8 mouse cellular contexts compared by ENCODE assay signal in the genomic region with DNA sequence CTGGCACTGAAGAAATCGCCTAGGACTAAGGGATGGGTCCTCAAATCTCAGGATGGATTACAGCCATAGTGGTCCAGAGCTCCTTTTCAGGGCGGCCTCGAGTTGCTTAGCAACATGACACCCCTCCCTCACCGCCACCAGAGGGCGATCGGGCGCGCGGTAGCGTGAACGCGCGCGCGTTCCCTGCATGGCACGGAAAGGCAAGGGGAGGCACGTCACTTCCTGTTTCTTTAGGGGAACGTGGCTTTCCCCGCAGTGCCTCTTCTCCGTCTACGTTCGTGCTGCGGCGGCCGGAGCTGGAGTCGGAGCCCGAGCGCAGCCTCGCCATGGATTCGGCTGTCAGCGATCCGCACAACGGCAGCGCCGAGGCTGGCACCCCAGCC. TPM values are rescaled to one million over a fixed set of nuclear protein-coding genes. Genes with fewer than 3 reads are reported as not detected.
DNase-seq lines count a peak whose midpoint lies in the region; ATAC-seq and TF ChIP-seq lines count a peak whose summit lies in the region.

A gene (plus strand): TSS at position 206 of the 383 bp plus-strand sequence.

- peak within 1 kb of the TSS; percentile 87 for H3K4me2 ChIP-seq in embryonic facial prominence, embryonic 13.5 days
- peak within 1 kb of the TSS; percentile 67 for H3K4me2 ChIP-seq in limb, embryonic 14.5 days (replicated peaks; ENCODE audit: low read depth, low read length, severe bottlenecking)
- peak within 1 kb of the TSS; percentile 95 for H3K4me2 ChIP-seq in midbrain, postnatal 0 days (ENCODE audit: low read depth, low read length, poor library complexity, severe bottlenecking)

- peak within 1 kb of the TSS; percentile 98 for H3K4me3 ChIP-seq in embryonic facial prominence, embryonic 13.5 days
- peak within 1 kb of the TSS; percentile 95 for H3K4me3 ChIP-seq in limb, embryonic 14.5 days (replicated peaks; ENCODE audit: low read length)
- H3K4me3 ChIP-seq in midbrain, postnatal 0 days (ENCODE audit: low read depth, low read length): peak within 1 kb of the TSS; percentile 73

- peak; percentile 97 for DNase-seq in 3134 (ENCODE audit: extremely low read depth, insufficient read length, low spot score)
- peak; percentile 93 for DNase-seq in adrenal gland, postnatal 36 days
- DNase-seq in heart, adult 8-10 months (ENCODE audit: low spot score): peak; percentile 90
- DNase-seq in kidney, adult 9 months: peak; percentile 92
- peak; percentile 93 for DNase-seq in limb, embryonic 14.5 days (ENCODE audit: low spot score)
- DNase-seq in midbrain, postnatal 0 days (ENCODE audit: low spot score): peak; percentile 97
- DNase-seq in spleen, postnatal 14 days (ENCODE audit: low spot score in 2 of 2): peak; percentile 71 to 85

- peak; percentile 99 for TF ChIP-seq CTCF in midbrain, postnatal 0 days (IDR thresholded peaks at IDR 0.05)

- H3K9ac ChIP-seq in embryonic facial prominence, embryonic 13.5 days: peak within 1 kb of the TSS; percentile 97
- H3K9ac ChIP-seq in limb, embryonic 14.5 days (ENCODE audit: low read depth, low read length, severe bottlenecking): peak within 1 kb of the TSS; percentile 98
- peak within 1 kb of the TSS; percentile 97 for H3K9ac ChIP-seq in midbrain, postnatal 0 days (replicated peaks; ENCODE audit: low read length, poor library complexity, severe bottlenecking)

- ATAC-seq in embryonic facial prominence, embryonic 13.5 days (ENCODE audit: insufficient number of reproducible peaks, insufficient read depth, low FRiP score, low TSS enrichment, low read depth): peak; percentile 77; the same call in 1 of the 2 replicates
- peak; percentile 80 for ATAC-seq in limb, embryonic 14.5 days (ENCODE audit: low FRiP score, low read depth)
- ATAC-seq in midbrain, postnatal 0 days (ENCODE audit: low FRiP score): peak; percentile 85

- H3K27me3 ChIP-seq in embryonic facial prominence, embryonic 13.5 days: no peaks in the 10 kb centered on the region
- no peaks in the 10 kb centered on the region for H3K27me3 ChIP-seq in limb, embryonic 14.5 days (ENCODE audit: control insufficient read depth, insufficient read depth, low read length)
- H3K27me3 ChIP-seq in midbrain, postnatal 0 days (ENCODE audit: insufficient read depth, low read length): no peaks in the 10 kb centered on the region

- H3K27ac ChIP-seq in embryonic facial prominence, embryonic 13.5 days: peak within 1 kb of the TSS; percentile 99
- peak within 1 kb of the TSS; percentile 98 for H3K27ac ChIP-seq in limb, embryonic 14.5 days (replicated peaks; ENCODE audit: low read depth, low read length)
- H3K27ac ChIP-seq in midbrain, postnatal 0 days (ENCODE audit: low read depth, low read length): peak within 1 kb of the TSS; percentile 98

- H3K9me3 ChIP-seq in embryonic facial prominence, embryonic 13.5 days: no peaks in the 10 kb centered on the region
- no peaks in the 10 kb centered on the region for H3K9me3 ChIP-seq in limb, embryonic 14.5 days (ENCODE audit: control insufficient read depth, low read length)
- H3K9me3 ChIP-seq in midbrain, postnatal 0 days (ENCODE audit: low read length): no peaks in the 10 kb centered on the region

- 0% methylated on average over 34 of the region's 35 CpGs for WGBS in embryonic facial prominence, embryonic 13.5 days
- under 1% methylated on average over 20 of the region's 35 CpGs for WGBS in limb, embryonic 14.5 days
- 0% methylated on average over 31 of the region's 35 CpGs for WGBS in midbrain, postnatal 0 days

- H3K36me3 ChIP-seq in embryonic facial prominence, embryonic 13.5 days: peaks cover 18% of the 10 kb centered on the region
- peaks cover 19% of the 10 kb centered on the region for H3K36me3 ChIP-seq in limb, embryonic 14.5 days (ENCODE audit: control insufficient read depth, insufficient read depth, low read length)
- 0 out of 2 replicates have a peak, but pooled peaks cover 6% of the 10 kb centered on the region for H3K36me3 ChIP-seq in midbrain, postnatal 0 days (ENCODE audit: insufficient read depth, low read length)

- peak; percentile 89; the same call in 1 of the 2 replicates for TF ChIP-seq POLR2A in limb, embryonic 14.5 days (IDR thresholded peaks at IDR 0.05; ENCODE audit: borderline replicate concordance, extremely low read depth, insufficient read depth, insufficient read length)

- peaks cover 35% of the 10 kb centered on the region for H3K4me1 ChIP-seq in embryonic facial prominence, embryonic 13.5 days
- peaks cover 27% of the 10 kb centered on the region for H3K4me1 ChIP-seq in limb, embryonic 14.5 days (ENCODE audit: control insufficient read depth, insufficient read depth, low read length)
- peaks cover 15% of the 10 kb centered on the region for H3K4me1 ChIP-seq in midbrain, postnatal 0 days (ENCODE audit: insufficient read depth, low read length)

RNA-seq across cellular contexts. Expression of the gene that starts here (rescaled TPM):
- 100 to 1,000 TPM; 169 to 173 TPM for total RNA-seq in adrenal gland, postnatal 36 days (2021)
- 123 and 125 TPM in 2 replicates for polyA plus RNA-seq in embryonic facial prominence, embryonic 13.5 days (2015; fragmentation: Nextera tagmentation; extraction: Ambion mirVana)
- 10 to 100 TPM; 34.4 to 36.3 (median 35.1) TPM for total RNA-seq in heart, adult 8-10 months (2022)
- 148 and 194 TPM in 2 replicates for polyA plus RNA-seq in limb, embryonic 14.5 days (2012; rRNA removed)
- polyA plus RNA-seq in limb, embryonic 14.5 days (2014; fragmentation: Nextera tagmentation; extraction: Ambion mirVana): 151 and 153 TPM in 2 replicates
- 166 and 173 TPM in 2 replicates for total RNA-seq in midbrain, postnatal 0 days (2014; rRNA removed)
- 175 and 182 TPM in 2 replicates for polyA plus RNA-seq in midbrain, postnatal 0 days (2015; fragmentation: Nextera tagmentation; extraction: Ambion mirVana)

Comparison
In these comparisons a context has a peak if more than half of its experiments do, and no peak if none do; other contexts are left out.
1. Peak in every context shown above with its lines: DNase-seq, ATAC-seq, H3K4me3 ChIP-seq and H3K27ac ChIP-seq.